ENCODE assay signal across 8 mouse cellular contexts in the genomic region with DNA sequence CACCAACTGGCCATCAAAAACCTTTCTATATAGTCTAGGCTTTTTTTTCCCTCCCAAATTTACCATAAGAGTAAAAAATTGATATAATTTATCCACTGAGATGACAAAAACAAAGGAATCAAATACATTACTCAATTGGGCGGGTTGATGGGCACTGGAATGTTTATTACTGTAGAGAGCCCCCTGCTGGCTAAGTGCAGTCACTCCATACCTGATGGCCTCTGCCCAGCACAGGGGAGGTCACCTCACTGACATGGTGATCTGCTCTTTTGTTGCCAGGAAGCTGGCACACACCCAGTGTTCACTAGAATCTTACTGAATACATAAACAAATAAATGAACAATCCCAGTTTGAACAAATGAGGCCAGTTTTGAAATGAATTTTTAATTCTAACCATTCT. TPM values are rescaled to one million over a fixed set of nuclear protein-coding genes. Genes with fewer than 3 reads are reported as not detected.
A peak's percentile ranks its signal among the peaks of the same experiment; 100 is the strongest.
DNase-seq lines count a peak whose midpoint lies in the region; TF ChIP-seq lines count a peak whose summit lies in the region.

No protein-coding gene starts in this region.

- H3K4me1 ChIP-seq in MEL (ENCODE audit: control insufficient read depth in 1 of 2, insufficient read depth in 2 of 2, low read length in 2 of 2) = no peaks in the 10 kb centered on the region

- TF ChIP-seq RAD21 in MEL (IDR thresholded peaks at IDR 0.05; ENCODE audit: low read depth, low read length) = peak; percentile 77

- H3K4me3 ChIP-seq in MEL (ENCODE audit: control insufficient read depth in 1 of 2, insufficient read depth in 1 of 2, low read depth in 2 of 2, low read length in 2 of 2) = no peak overlapping the region

- no peaks in the 10 kb centered on the region for H3K36me3 ChIP-seq in MEL (ENCODE audit: control insufficient read depth in 1 of 2, insufficient read depth in 2 of 2, low read length in 2 of 2)

- no peak for TF ChIP-seq EP300 in MEL (IDR thresholded peaks at IDR 0.05; ENCODE audit: low read depth in 1 of 2, low read length in 2 of 2)

- peak; percentile 33 for DNase-seq in layer of hippocampus, adult 11-12 months (ENCODE audit: low spot score)
- no peak for DNase-seq in layer of hippocampus, adult 9-11 months
- DNase-seq in MEL (ENCODE audit: low read depth, low spot score) = peak; percentile 59
- peak; percentile 18 for DNase-seq in cerebellum, adult 8-10 months
- peak; percentile 77 for DNase-seq in induced T-regulatory cell, adult 2 months (ENCODE audit: low read depth)
- peak; percentile 67 for DNase-seq in lung, postnatal 10 days
- peak; percentile 52 for DNase-seq in thymus, postnatal 25 days
- DNase-seq in right cerebral cortex, postnatal 4 days = no peak

- 0 out of 4 replicates have a peak, but pooled peaks cover 0 to 1% of the 10 kb centered on the region in 2 experiments for H3K27me3 ChIP-seq in MEL (ENCODE audit: control insufficient read depth in 1 of 2, insufficient read depth in 2 of 2, low read length in 2 of 2)

- no peak for TF ChIP-seq POLR2A in MEL (IDR thresholded peaks at IDR 0.05; ENCODE audit: control insufficient read depth in 1 of 2, insufficient read depth in 1 of 2, low read depth in 1 of 2, low read length in 2 of 2, poor library complexity in 1 of 2)

- no peaks in the 10 kb centered on the region for H3K79me2 ChIP-seq in MEL (ENCODE audit: control insufficient read depth, insufficient read depth, low read length, poor library complexity)

- peak; percentile 72 to 79 (median 76) for TF ChIP-seq CTCF in MEL (IDR thresholded peaks at IDR 0.05 in 2 of 3, conservative IDR thresholded peaks at IDR 0.05 in 1 of 3; ENCODE audit: control insufficient read depth in 1 of 3, insufficient read depth in 1 of 3, low read depth in 2 of 3, low read length in 3 of 3, poor library complexity in 1 of 3, severe bottlenecking in 1 of 3)

- H3K9me3 ChIP-seq in MEL (replicated peaks; ENCODE audit: insufficient read depth, low read length) = no peaks in the 10 kb centered on the region

- no peak overlapping the region for H3K9ac ChIP-seq in MEL (ENCODE audit: control insufficient read depth, low read depth, low read length, poor library complexity, severe bottlenecking)

- no peak overlapping the region for H3K27ac ChIP-seq in MEL (ENCODE audit: control insufficient read depth, low read depth, low read length)

TF ChIP-seq in MEL, 35 proteins besides CTCF, POLR2A, EP300 and RAD21:
- no peak for TF ChIP-seq POLR2AphosphoS2 (IDR thresholded peaks at IDR 0.05; ENCODE audit: low read length)
- peak; percentile 49 for TF ChIP-seq ZC3H11A (IDR thresholded peaks at IDR 0.05; ENCODE audit: low read depth, low read length)
- TF ChIP-seq MAX (IDR thresholded peaks at IDR 0.05; ENCODE audit: low read length) = no peak
- no peak for TF ChIP-seq CHD1 (IDR thresholded peaks at IDR 0.05; ENCODE audit: low read depth, low read length)
- TF ChIP-seq SMC3 (IDR thresholded peaks at IDR 0.05; ENCODE audit: low read depth, low read length) = peak; percentile 84

RNA-seq across cellular contexts. Expression of a gene that starts 40.9 kb away (rescaled TPM):
- 0.23 TPM in 2 replicates for total RNA-seq in MEL (2012; rRNA removed)
- polyA plus RNA-seq in MEL (2012; ENCODE audit: insufficient read depth in 1 of 2, insufficient read length in 2 of 2, low read depth in 1 of 2, low replicate concordance in 2 of 2, missing spikeins in 1 of 2) = under 1 TPM in 1 of 2 experiments, not detected in 1; 0.99 TPM

Comparison
In these comparisons a context has a peak if more than half of its experiments do, and no peak if none do; other contexts are left out.
1. DNase-seq: peak in layer of hippocampus, adult 11-12 months (single experiment), MEL (single experiment), cerebellum, adult 8-10 months (single experiment), induced T-regulatory cell, adult 2 months (single experiment), lung, postnatal 10 days (single experiment) and thymus, postnatal 25 days (single experiment); none in layer of hippocampus, adult 9-11 months (single experiment) and right cerebral cortex, postnatal 4 days (single experiment).